Mouse (Mus musculus) kidney, postnatal 4 days (tissue): ENCODE data around the gene Trpd52l3.

Experiments
- DNase-seq, 2 experiments: peaks; one replicate each; pipeline ENCODE4 v3.0.0; 2021; ENCODE audit warnings: mixed read lengths in 2 of 2

Gene Trpd52l3

GRCm38 (mm10) chr19:30029894-30030635 lies 26.5 kb downstream of the Trpd52l3 start, which contains the start of gene Uhrf2:
Gene Uhrf2 (plus strand): TSS chr19:30030513.
- DNase-seq: peak; percentile 98 to 99

- DNase-seq: peak; percentile 54 to 63
Observed at GRCm38 (mm10) chr19:30030636-30031467, 27.3 kb downstream of the Trpd52l3 start.

- no peak for DNase-seq
Observed at GRCm38 (mm10) chr19:30031468-30031931, 27.9 kb downstream of the Trpd52l3 start.

- DNase-seq: no peak
Observed at GRCm38 (mm10) chr19:30032206-30032605, 28.6 kb downstream of the Trpd52l3 start.

GRCm38 (mm10) chr19:30035361-30035760 lies 31.8 kb downstream of the Trpd52l3 start:
- DNase-seq: no peak

- no peak for DNase-seq
Observed at GRCm38 (mm10) chr19:30043691-30044090, 40.1 kb downstream of the Trpd52l3 start.

GRCm38 (mm10) chr19:30044630-30045029 lies 41.0 kb downstream of the Trpd52l3 start:
- DNase-seq: no peak

- no peak for DNase-seq
Observed at GRCm38 (mm10) chr19:30045857-30046256, 42.3 kb downstream of the Trpd52l3 start.

GRCm38 (mm10) chr19:30050584-30050983 lies 47.0 kb downstream of the Trpd52l3 start:
- no peak for DNase-seq

- no peak for DNase-seq
Observed at GRCm38 (mm10) chr19:30051479-30051878, 47.9 kb downstream of the Trpd52l3 start.

GRCm38 (mm10) chr19:30054218-30054617 lies 50.6 kb downstream of the Trpd52l3 start:
- no peak for DNase-seq
